Mouse (Mus musculus) brain, embryonic 14.5 days (tissue): Measurements from ENCODE around the gene Magt1. TPM values are rescaled to one million over a fixed set of nuclear protein-coding genes. Genes with fewer than 3 reads are reported as not detected.

Source experiments
- DNase-seq: peaks from one replicate; pipeline ENCODE4 v3.0.0-alpha.2; 2011; ENCODE audit warnings: low read depth
- CTCF ChIP-seq: fragments of 200-500 bp; IDR thresholded peaks from 2 replicates; pipeline ENCODE4 v1.5.1; 2012; ENCODE audit warnings: inconsistent platforms, mild to moderate bottlenecking, moderate library complexity, borderline replicate concordance; ENCODE audit not compliant: insufficient read depth, insufficient read length; ENCODE audit errors: extremely low read depth
- POLR2A ChIP-seq: fragments of 200-500 bp; IDR thresholded peaks from 2 replicates; pipeline ENCODE4 v1.6.1; 2012; ENCODE audit warnings: mild to moderate bottlenecking, inconsistent platforms, borderline replicate concordance; ENCODE audit not compliant: poor library complexity, insufficient read depth, insufficient read length, severe bottlenecking; ENCODE audit errors: extremely low read depth
- polyA plus RNA-seq: library from polyadenylated mRNA; depleted of rRNA; stranded (reverse); fragments of >200 nt; gene quantifications from 2 replicates; pipeline ENCODE4 v1.2.3, GENCODE M21; 2012; rRNA removed

Magt1 gene
- polyA plus RNA-seq = 8.2 and 11.4 TPM in 2 replicates

DNA sequence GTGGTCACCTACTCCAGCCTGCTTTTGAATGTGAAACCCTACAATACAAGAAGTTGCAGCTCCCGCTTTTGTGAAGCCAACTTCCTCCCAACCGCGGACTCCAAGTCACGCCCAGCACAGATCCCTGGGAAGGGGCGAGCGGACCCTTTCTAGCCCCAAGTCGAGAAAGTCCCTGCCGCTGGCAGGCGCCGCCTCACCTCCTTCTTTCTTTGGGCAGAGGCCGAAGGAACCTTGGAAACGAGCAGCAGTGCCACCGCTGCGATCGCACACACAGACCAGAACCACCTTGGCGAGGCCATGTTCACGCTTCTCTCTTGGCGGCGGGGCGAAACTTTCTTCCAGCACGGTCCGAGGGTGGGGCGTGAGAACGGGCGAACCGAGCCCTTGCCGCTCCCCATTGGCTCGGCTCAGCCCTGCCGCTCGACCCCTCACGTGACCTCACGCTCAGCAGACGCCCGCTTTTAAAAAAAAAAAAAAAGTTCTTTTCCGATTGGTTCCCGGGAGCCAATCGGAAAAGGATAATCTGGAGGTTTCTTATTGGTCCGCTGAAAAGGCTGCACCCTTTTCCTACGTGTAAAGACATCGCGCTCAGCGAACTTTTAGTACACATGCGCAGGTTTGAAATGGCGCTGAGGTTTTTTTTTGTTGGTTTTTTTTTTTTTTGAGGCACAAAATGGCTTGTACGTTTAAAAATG is at the start of gene Magt1:
Gene Magt1, minus strand, starts transcription at position 442 of the 695 bp plus-strand sequence.
- TF ChIP-seq CTCF (no peak), POLR2A (peak; percentile 23; the same call in 1 of the 2 replicates)
- peak; percentile 96 for DNase-seq

DNA sequence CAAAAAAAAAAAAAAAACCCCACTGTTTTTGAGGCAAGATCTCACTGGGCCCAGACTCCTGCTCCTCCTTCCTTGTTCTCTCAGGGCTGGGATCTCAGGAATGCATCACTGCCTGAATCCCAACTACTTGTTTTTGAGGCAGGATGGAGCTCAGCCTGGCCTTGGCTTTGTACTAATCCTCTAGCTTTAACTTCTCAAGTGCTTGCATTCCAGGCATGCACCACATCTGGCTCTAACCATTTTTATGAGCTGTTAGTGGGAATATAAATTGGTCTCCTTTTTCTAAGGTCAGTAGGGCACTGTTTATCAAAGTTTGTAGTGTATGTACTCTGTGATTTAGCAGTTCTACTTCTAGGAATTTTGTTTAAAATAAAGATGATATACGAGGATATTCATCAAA is 36.5 kb upstream of the Magt1 start:
- TF ChIP-seq POLR2A = no peak
- no peak for TF ChIP-seq CTCF
- no peak for DNase-seq

DNA sequence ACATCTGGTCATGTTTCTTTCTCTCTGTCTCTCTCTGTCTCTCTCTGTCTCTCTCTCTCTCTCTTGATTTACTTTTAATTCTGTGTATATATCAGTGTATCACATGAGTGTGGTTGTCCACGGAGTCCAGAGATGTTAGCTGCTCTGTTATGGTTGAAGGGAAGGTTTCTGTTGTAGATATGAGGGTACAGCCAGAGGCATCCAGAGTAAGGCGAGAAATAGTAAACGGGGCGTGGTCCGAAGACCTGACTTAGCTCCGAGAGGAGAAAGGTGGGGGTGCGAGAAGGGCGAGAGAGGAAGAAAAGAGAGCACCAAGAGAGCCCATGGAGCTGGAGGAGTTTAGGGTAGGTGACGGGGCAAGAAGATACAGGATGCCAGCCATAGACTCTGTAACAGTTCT is 34.2 kb upstream of the Magt1 start:
- TF ChIP-seq POLR2A = no peak
- no peak for TF ChIP-seq CTCF
- no peak for DNase-seq

GRCm38 (mm10) chrX:106045455-106045854 is 33.7 kb upstream of the Magt1 start:
- DNase-seq = peak; percentile 13
- no peak for TF ChIP-seq CTCF
- no peak for TF ChIP-seq POLR2A

GRCm38 (mm10) chrX:106043863-106044617 is 32.3 kb upstream of the Magt1 start:
- peak; percentile 37 for DNase-seq
- no peak for TF ChIP-seq POLR2A
- no peak for TF ChIP-seq CTCF

DNA sequence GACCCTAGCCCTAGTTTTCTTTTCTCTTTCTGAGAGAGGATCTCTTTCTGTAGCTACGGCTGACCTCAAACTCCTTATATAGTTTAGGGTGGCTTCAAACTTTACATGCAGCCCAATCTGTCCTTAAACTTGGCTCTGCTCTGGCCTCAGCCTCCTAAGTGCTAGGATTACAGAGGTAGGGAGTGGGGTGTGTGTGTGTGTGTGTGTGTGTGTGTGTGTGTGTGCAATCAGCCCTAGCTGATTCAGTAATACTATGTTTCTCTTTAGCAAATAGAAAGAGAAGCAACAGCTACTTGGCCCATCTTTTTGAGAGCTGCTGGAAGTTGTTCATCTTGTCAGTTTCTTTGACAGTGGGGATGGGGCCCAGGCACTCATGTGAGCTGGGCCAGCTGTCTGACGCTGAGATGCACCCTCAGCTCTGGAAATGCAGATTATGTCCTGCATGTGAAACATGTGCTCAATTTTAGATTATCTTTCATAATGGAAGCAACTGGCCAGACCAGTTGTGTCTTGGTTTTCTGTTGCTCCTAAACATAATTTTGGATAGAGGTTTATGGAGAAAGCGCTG is 25.6 kb upstream of the Magt1 start:
- no peak for DNase-seq
- TF ChIP-seq CTCF = no peak
- TF ChIP-seq POLR2A = no peak

GRCm38 (mm10) chrX:106035727-106036126 is 24.0 kb upstream of the Magt1 start:
- no peak for TF ChIP-seq CTCF
- TF ChIP-seq POLR2A = no peak
- no peak for DNase-seq

DNA sequence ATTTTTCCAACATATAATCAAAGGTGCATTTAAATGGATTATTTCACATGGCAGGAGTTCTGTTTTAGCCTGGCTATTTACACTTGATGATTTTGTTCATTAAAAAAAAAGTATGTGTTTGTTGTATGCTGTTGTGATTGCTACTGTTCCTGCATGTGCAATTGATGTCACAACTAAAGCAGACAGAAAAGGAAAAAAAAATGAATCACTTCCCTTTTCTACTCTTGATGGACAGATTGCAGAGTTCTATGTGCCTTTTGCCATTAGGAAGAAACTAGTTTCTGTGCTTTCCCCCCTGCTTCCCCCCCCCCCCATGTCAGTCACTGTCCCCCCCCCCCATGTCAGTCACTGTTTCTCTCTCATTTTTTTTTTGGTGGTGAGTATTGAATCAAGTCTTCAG is 19.4 kb upstream of the Magt1 start:
- DNase-seq = no peak
- TF ChIP-seq CTCF = no peak
- TF ChIP-seq POLR2A = no peak

DNA sequence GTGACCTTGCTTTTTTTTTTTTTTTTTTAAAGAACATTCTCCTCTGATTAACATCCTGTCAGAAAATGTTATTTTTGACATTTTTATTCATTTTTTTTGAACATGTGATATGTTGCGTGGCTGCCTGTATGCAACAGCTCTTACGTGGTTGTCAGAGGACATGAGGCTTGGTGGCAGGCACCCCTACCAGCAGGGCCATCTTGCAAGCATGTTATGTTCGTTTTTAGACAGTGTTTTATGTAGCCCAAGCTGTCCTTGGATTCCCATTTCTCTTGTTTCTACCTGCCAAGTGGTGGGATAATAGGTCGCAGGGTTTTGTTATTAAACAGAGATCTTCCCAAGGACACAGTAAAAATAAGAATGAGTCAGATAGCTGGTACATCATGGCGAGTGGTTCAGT is 18.5 kb upstream of the Magt1 start:
- no peak for DNase-seq
- TF ChIP-seq POLR2A (no peak), CTCF (no peak)

GRCm38 (mm10) chrX:106027343-106027674 is 15.6 kb upstream of the Magt1 start:
- TF ChIP-seq POLR2A (no peak), CTCF (no peak)
- no peak for DNase-seq
